ENCODE assay signal across 15 mouse cellular contexts in the genomic region with DNA sequence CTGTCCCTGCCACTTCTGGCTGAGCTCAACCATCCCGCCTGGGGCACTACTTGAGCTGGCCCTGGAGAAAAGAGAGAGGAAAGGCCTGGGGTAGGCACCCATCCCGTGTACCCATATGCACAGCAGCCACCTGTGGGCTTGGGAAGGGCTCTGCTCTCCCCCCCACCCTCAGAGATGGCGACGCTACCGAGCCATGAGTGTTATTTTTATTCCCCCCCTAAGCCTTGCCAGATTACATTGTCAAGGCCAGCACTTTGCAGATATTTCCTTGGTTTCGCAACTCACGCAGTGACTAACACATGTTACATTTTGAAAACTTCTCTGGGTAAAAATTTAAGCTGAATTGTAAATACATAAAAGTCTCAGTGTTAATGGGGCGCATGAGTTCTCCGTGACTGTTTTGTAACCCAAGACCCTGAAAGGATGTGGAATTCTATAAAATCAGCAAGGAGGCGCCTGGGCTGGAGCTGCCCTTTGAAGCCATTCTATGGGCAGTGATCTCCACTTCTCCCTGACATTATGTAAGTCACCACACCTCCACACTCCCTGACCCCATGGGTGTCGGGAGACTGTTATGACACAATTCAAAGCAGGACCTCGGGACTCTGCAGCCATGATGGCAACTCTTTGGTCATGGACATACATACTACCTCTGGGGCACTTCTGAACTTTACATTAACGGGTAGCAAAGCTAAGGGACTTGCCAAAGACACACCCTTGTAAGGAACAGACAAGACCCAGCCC.
DNase-seq lines count a peak whose midpoint lies in the region; ATAC-seq lines count a peak whose summit lies in the region.
"Had no signal": no experiment of that assay in that cellular context is flagged by ENCODE, and none has a peak within 500 bp of the region (broad histone marks: within the 10 kb centered on the region; RNA-seq: fewer than 3 reads in every experiment).

No protein-coding gene starts in this region.

- H3K36me3 ChIP-seq in embryonic facial prominence, embryonic 10.5 days (replicated peaks), result no peaks in the 10 kb centered on the region
- H3K36me3 ChIP-seq: midbrain, embryonic 10.5 days; neural tube, embryonic 13.5 days had no signal

- no peaks in the 10 kb centered on the region for H3K9me3 ChIP-seq in embryonic facial prominence, embryonic 10.5 days
- H3K9me3 ChIP-seq: midbrain, embryonic 10.5 days; neural tube, embryonic 13.5 days had no signal

- H3K27ac ChIP-seq in embryonic facial prominence, embryonic 10.5 days (replicated peaks), result no peak overlapping the region
- H3K27ac ChIP-seq: heart, adult 2 months; left cerebral cortex, adult 2 months; midbrain, embryonic 10.5 days; neural tube, embryonic 13.5 days had no signal

- peak; percentile 24 for DNase-seq in layer of hippocampus, adult 9-11 months
- DNase-seq in layer of hippocampus, adult 9-10 months (ENCODE audit: low spot score), result no peak
- peak; percentile 61 for DNase-seq in adipocyte (ENCODE audit: low spot score)
- DNase-seq in embryonic facial prominence, embryonic 10.5 days (ENCODE audit: low spot score), result no peak
- DNase-seq in urinary bladder, adult 2 months (ENCODE audit: low spot score), result no peak
- DNase-seq in kidney, adult 11 months, result no peak
- DNase-seq: cerebellum, adult 9-11 months; right cerebral cortex, postnatal 4 days; thymus, adult 2 months had no signal

- ATAC-seq in granulocyte monocyte progenitor cell, adult 5-6 weeks (replicated peaks; ENCODE audit: poor library complexity, severe bottlenecking), result 0 out of 2 replicates have a peak, but pooled peaks have one; percentile 30
- ATAC-seq in megakaryocyte progenitor cell, adult 5-6 weeks (replicated peaks; ENCODE audit: poor library complexity), result peak; percentile 39

- peaks cover 22% of the 10 kb centered on the region for H3K4me1 ChIP-seq in embryonic facial prominence, embryonic 10.5 days

- H3K27me3 ChIP-seq in embryonic facial prominence, embryonic 10.5 days (replicated peaks; ENCODE audit: low read depth, poor library complexity, severe bottlenecking), result peaks cover 37% of the 10 kb centered on the region

- 81% methylated on average over 13 of the region's 13 CpGs for WGBS in embryonic facial prominence, embryonic 10.5 days

- H3K4me3 ChIP-seq in embryonic facial prominence, embryonic 10.5 days, result no peak overlapping the region
- H3K4me3 ChIP-seq: heart, adult 2 months; left cerebral cortex, adult 2 months; midbrain, embryonic 10.5 days; neural tube, embryonic 13.5 days had no signal

Comparison
In these comparisons a context has a peak if more than half of its experiments do, and no peak if none do; other contexts are left out.
1. DNase-seq: peak in layer of hippocampus, adult 9-11 months (single experiment) and adipocyte (single experiment); none in layer of hippocampus, adult 9-10 months (single experiment), embryonic facial prominence, embryonic 10.5 days (single experiment), urinary bladder, adult 2 months (single experiment) and kidney, adult 11 months (single experiment).